Mouse (Mus musculus): Measurements from ENCODE around the gene Cdyl2.

GRCm38 (mm10) chr8:116654881-116655280 lies 77.9 kb downstream of the Cdyl2 start:
- no peak for TF ChIP-seq CTCF (IDR thresholded peaks at IDR 0.05; ENCODE audit: low read depth, low read length)
- TF ChIP-seq GATA1 (IDR thresholded peaks at IDR 0.05; ENCODE audit: borderline replicate concordance, low read length) = no peak
- TF ChIP-seq POLR2AphosphoS5 (IDR thresholded peaks at IDR 0.05; ENCODE audit: insufficient replicate concordance, low read depth, low read length) = no peak
- TF ChIP-seq TAL1 (conservative IDR thresholded peaks at IDR 0.05; ENCODE audit: low read depth, low read length) = no peak
